Mouse (Mus musculus) thymus, adult 2 months (tissue): Measurements from ENCODE around the gene Coa4. TPM values are rescaled to one million over a fixed set of nuclear protein-coding genes. Genes with fewer than 3 reads are reported as not detected.
"Not testable (repeated sequence)": the region's sequence is repeated elsewhere in the genome, so short reads cannot be mapped to it uniquely, and the experiment has no call there.

Experiments used
- DNase-seq: peaks from one replicate; pipeline ENCODE4 v3.0.0; 2021
- H3K27ac ChIP-seq: fragments of 200-500 bp; 2 replicates; pipeline ENCODE4 v1.5.1; 2012; ENCODE audit warnings: low read length, control low read depth; ENCODE audit not compliant: control insufficient read depth, insufficient read depth
- H3K27me3 ChIP-seq: fragments of 200-500 bp; 2 replicates; pipeline ENCODE4 v1.6.1; 2012; ENCODE audit warnings: mild to moderate bottlenecking, low read length, moderate library complexity, mixed read lengths; ENCODE audit not compliant: control insufficient read depth, insufficient read depth
- H3K36me3 ChIP-seq: fragments of 200-500 bp; 2 replicates; pipeline ENCODE4 v1.6.1; 2012; ENCODE audit warnings: mild to moderate bottlenecking, low read length, moderate library complexity; ENCODE audit not compliant: control insufficient read depth, insufficient read depth
- H3K4me1 ChIP-seq: fragments of 200-500 bp; replicated peaks from 2 replicates; pipeline ENCODE4 v1.6.1; 2012; ENCODE audit warnings: low read length; ENCODE audit not compliant: control insufficient read depth, insufficient read depth
- H3K4me3 ChIP-seq: fragments of 200-500 bp; 2 replicates; pipeline ENCODE4 v1.5.1; 2012; ENCODE audit warnings: mild to moderate bottlenecking, low read length, control low read depth, moderate library complexity; ENCODE audit not compliant: control insufficient read depth, insufficient read depth
- CTCF ChIP-seq: fragments of 200-500 bp; IDR thresholded peaks from 2 replicates; pipeline ENCODE4 v1.5.1; 2012; ENCODE audit warnings: mild to moderate bottlenecking, control low read depth, low read length, moderate library complexity, borderline replicate concordance; ENCODE audit not compliant: control insufficient read depth, poor library complexity, insufficient read depth; ENCODE audit errors: extremely low read depth
- POLR2A ChIP-seq: fragments of 200-500 bp; IDR thresholded peaks from 2 replicates; pipeline ENCODE4 v1.6.1; 2012; ENCODE audit warnings: mild to moderate bottlenecking, low read length, control low read depth, moderate library complexity; ENCODE audit not compliant: control insufficient read depth, poor library complexity, insufficient read depth; ENCODE audit errors: extremely low read depth
- WGBS: fragments of 180-500 bp; shearing (Covaris S2); methylation state at CpG from one replicate; pipeline ENCODE4 v1.1.7; 2018; 5-methylcytosine and 5-hydroxymethylcytosine counted together
- polyA plus RNA-seq: library from polyadenylated mRNA; depleted of rRNA; stranded (reverse); fragments of >200 nt; gene quantifications from 2 replicates; pipeline ENCODE4 v1.2.3, GENCODE M21; 2012

Gene Coa4
- polyA plus RNA-seq, 1 experiment, result 9.1 TPM

DNA sequence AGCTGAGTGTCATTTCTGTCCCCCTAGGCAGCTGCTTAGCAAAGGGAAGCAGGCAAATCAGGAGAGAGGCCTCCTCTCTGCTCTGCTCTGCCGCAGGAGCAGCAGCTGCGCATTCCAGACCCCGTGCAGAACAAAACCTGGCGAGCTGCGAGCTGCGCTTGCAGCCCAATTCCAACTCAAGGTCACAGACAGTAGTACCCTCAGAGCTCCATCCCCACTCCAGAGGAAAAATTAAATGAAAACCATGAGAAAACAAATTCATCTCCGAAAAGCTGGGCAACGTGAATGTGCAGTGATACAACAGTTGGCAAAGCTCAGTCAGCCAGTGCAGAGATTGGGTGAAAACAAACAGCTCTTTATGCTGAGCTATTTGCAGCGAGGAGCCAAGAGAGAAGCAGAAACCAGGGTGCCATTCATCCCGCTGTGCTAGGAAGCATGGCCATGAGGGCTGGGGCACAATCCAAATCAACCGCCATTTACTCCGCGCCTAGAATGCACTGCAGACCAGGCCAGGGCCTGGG lies 18.6 kb downstream of the Coa4 start:
- H3K4me3 ChIP-seq, result no peak overlapping the region
- H3K36me3 ChIP-seq, result no peaks in the 10 kb centered on the region
- no peaks in the 10 kb centered on the region for H3K4me1 ChIP-seq
- no peaks in the 10 kb centered on the region for H3K27me3 ChIP-seq
- no peak for DNase-seq
- no peak for TF ChIP-seq POLR2A
- TF ChIP-seq CTCF, result no peak
- no peak overlapping the region for H3K27ac ChIP-seq
- WGBS, result 93% methylated on average over 13 of the region's 13 CpGs

DNA sequence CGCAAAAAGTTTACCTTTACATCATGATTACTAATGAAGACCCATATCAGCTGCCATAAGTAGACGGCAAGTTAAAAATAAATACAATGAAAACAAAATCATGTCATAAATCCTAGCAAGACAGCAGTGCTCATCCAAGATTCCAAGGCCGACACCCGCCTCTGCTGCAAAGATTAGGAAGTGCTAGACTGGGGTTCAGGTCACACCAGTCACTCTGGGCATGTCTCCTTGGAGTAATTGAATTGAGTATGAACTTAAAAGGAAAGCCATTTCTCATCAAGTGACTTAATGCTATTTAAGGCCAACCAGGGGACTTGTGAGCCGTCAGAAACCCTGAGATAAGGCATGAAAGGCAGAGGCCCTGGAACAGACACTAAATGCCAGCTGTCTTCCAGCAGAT lies 20.4 kb downstream of the Coa4 start:
- Histone ChIP-seq H3K4me1 (no peaks in the 10 kb centered on the region), H3K27me3 (no peaks in the 10 kb centered on the region), H3K36me3 (no peaks in the 10 kb centered on the region), H3K27ac (no peak overlapping the region), H3K4me3 (no peak overlapping the region)
- TF ChIP-seq POLR2A, result no peak
- no peak for DNase-seq
- 98% methylated on average over 5 of the region's 5 CpGs for WGBS

- DNase-seq, result no peak
- Histone ChIP-seq H3K27me3 (no peaks in the 10 kb centered on the region), H3K4me3 (no peak overlapping the region), H3K36me3 (no peaks in the 10 kb centered on the region), H3K4me1 (no peaks in the 10 kb centered on the region), H3K27ac (no peak overlapping the region)
- no peak for TF ChIP-seq CTCF
- no peak for TF ChIP-seq POLR2A
- 94% methylated on average over 4 of the region's 4 CpGs for WGBS
Measured at GRCm38 (mm10) chr7:100559331-100559730, 22.5 kb downstream of the Coa4 start.

DNA sequence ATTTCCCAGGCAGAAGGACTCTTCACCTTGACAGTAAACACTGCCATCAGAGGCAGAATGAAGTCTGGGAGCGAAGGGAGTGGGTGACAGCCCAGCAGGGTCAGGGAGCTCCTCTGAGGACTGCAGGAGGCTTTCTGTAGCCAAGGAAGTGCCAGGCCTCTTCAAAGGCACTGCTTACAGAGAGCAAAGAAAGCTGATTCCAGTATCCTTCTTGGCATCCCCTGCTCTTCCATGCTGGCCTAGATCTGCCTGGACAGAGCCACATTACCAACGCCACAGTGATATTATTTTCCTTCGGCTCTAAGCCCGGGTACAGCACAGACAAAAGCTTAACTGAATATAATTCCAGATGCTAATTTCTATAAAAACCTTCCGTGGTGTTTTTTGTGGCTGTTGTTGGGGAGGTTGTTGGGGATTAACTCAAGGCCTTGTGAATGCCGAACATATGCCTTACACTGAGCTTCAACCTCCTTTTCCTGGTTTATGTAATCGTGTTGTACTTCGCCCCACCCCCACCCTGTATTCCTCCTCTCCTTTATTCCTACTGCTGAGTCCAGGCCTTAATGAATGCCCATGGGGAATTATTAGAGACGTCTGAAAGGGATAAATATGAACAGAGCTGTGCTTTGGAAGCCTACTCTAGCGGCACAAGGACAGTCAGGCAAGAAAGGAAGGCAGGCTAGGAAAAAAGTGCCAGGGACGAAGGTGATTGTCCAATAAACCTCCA lies 25.2 kb downstream of the Coa4 start:
- DNase-seq, result no peak
- TF ChIP-seq CTCF (no peak), POLR2A (no peak)

GRCm38 (mm10) chr7:100567238-100567637 lies 30.4 kb downstream of the Coa4 start:
- not testable (repeated sequence) for H3K4me1 ChIP-seq, H3K36me3 ChIP-seq, H3K27ac ChIP-seq, DNase-seq, H3K4me3 ChIP-seq, H3K27me3 ChIP-seq
- WGBS, result 89% methylated on average over 5 of the region's 5 CpGs

More for the DNA sequence above, 25.2 kb downstream of the Coa4 start:
- WGBS, result 94% methylated on average over 11 of the region's 11 CpGs
- no peaks in the 10 kb centered on the region for H3K4me1 ChIP-seq
- H3K27ac ChIP-seq, result no peak overlapping the region
- H3K4me3 ChIP-seq, result no peak overlapping the region
- H3K36me3 ChIP-seq, result 0 out of 2 replicates have a peak, but pooled peaks cover 4% of the 10 kb centered on the region
- H3K27me3 ChIP-seq, result no peaks in the 10 kb centered on the region

- no peak for DNase-seq
- no peak overlapping the region for H3K27ac ChIP-seq
- 0 out of 2 replicates have a peak, but pooled peaks cover 2% of the 10 kb centered on the region for H3K36me3 ChIP-seq
- no peak for TF ChIP-seq POLR2A
- no peak for TF ChIP-seq CTCF
- no peaks in the 10 kb centered on the region for H3K4me1 ChIP-seq
- H3K4me3 ChIP-seq, result no peak overlapping the region
- no peaks in the 10 kb centered on the region for H3K27me3 ChIP-seq
Measured at GRCm38 (mm10) chr7:100569907-100570306, 33.0 kb downstream of the Coa4 start.
